8 mouse cellular contexts compared by ENCODE assay signal in genomic region chr7:42642152-42643115, GRCm38 (mm10). TPM values are rescaled to one million over a fixed set of nuclear protein-coding genes. Genes with fewer than 3 reads are reported as not detected.
DNase-seq lines count a peak whose midpoint lies in the region; ATAC-seq lines count a peak whose summit lies in the region.
"Not testable (repeated sequence)": the region's sequence is repeated elsewhere in the genome, so short reads cannot be mapped to it uniquely, and the experiment has no call there.

Gene Zfp976 (minus strand): TSS chr7:42642588.

- intact Hi-C loops in left cerebral cortex, postnatal 10 days (cut with DNase I) = not testable (repeated sequence)

- WGBS in embryonic facial prominence, embryonic 10.5 days = 2% methylated on average over 25 of the region's 25 CpGs
- 2% methylated on average over 25 of the region's 25 CpGs for WGBS in intestine, embryonic 15.5 days

- H3K4me2 ChIP-seq in intestine, embryonic 15.5 days (replicated peaks) = peak within 1 kb of the TSS; percentile 58

- H3K4me3 ChIP-seq in embryonic facial prominence, embryonic 10.5 days = peak within 1 kb of the TSS; percentile 57
- H3K4me3 ChIP-seq in intestine, embryonic 15.5 days (replicated peaks) = peak within 1 kb of the TSS; percentile 48
- peak within 1 kb of the TSS; percentile 91 for H3K4me3 ChIP-seq in megakaryocyte, embryonic 14.5 days (replicated peaks)

- peak within 1 kb of the TSS; percentile 42; the same call in 1 of the 2 replicates for H3K9ac ChIP-seq in intestine, embryonic 15.5 days

- not testable (repeated sequence) for H3K4me1 ChIP-seq in embryonic facial prominence, embryonic 10.5 days; intestine, embryonic 15.5 days (replicated peaks); megakaryocyte, embryonic 14.5 days

- peak; percentile 100 for ATAC-seq in intestine, embryonic 15.5 days

- H3K9me3 ChIP-seq in embryonic facial prominence, embryonic 10.5 days; intestine, embryonic 15.5 days; megakaryocyte, embryonic 14.5 days: not testable (repeated sequence)

- not testable (repeated sequence) for H3K27me3 ChIP-seq in embryonic facial prominence, embryonic 10.5 days (replicated peaks; ENCODE audit: low read depth, poor library complexity, severe bottlenecking); intestine, embryonic 15.5 days (replicated peaks); megakaryocyte, embryonic 14.5 days (replicated peaks)

- peak; percentile 82 for DNase-seq in adrenal gland, postnatal 10 days
- peak; percentile 74 for DNase-seq in embryonic facial prominence, embryonic 10.5 days (ENCODE audit: low spot score)
- DNase-seq in gonadal fat pad, adult 2 months (ENCODE audit: low read depth) = peak; percentile 49
- peak; percentile 36 to 62 for DNase-seq in left cerebral cortex, postnatal 10 days (ENCODE audit: extremely low spot score in 1 of 2, low spot score in 2 of 2)
- peak; percentile 47 for DNase-seq in right cerebral cortex, postnatal 14 days
- DNase-seq in urinary bladder, postnatal 36 days (ENCODE audit: low spot score in 2 of 2) = peak; percentile 48 to 71

- not testable (repeated sequence) for H3K36me3 ChIP-seq in embryonic facial prominence, embryonic 10.5 days (replicated peaks); intestine, embryonic 15.5 days; megakaryocyte, embryonic 14.5 days (replicated peaks; ENCODE audit: low read length)

- H3K27ac ChIP-seq in embryonic facial prominence, embryonic 10.5 days (replicated peaks) = 0 out of 2 replicates have a peak within 1 kb of the TSS, but pooled peaks have one; percentile 51
- not testable (repeated sequence) for H3K27ac ChIP-seq in intestine, embryonic 15.5 days

RNA-seq across cellular contexts. Expression of gene Zfp976, which starts in this region (rescaled TPM):
- total RNA-seq in adrenal gland, postnatal 10 days (2021) = 1 to 10 TPM; 2.8 to 4.7 TPM
- 3.3 and 3.9 TPM in 2 replicates for polyA plus RNA-seq in embryonic facial prominence, embryonic 10.5 days (2016; fragmentation: Nextera tagmentation; extraction: Ambion mirVana)
- 0.30 and 0.35 TPM in 2 replicates for polyA plus RNA-seq in gonadal fat pad, adult 2 months (2012; rRNA removed)
- 3.2 and 3.8 TPM in 2 replicates for polyA plus RNA-seq in intestine, embryonic 15.5 days (2015; fragmentation: Nextera tagmentation; extraction: Ambion mirVana)
- 1 to 10 TPM; 3.5 to 4.0 TPM for total RNA-seq in left cerebral cortex, postnatal 10 days (2021)
- polyA plus RNA-seq in megakaryocyte, embryonic 14.5 days (2012; ENCODE audit: insufficient read depth, low replicate concordance) = 0.32 TPM in 1 of 2 replicates, not detected in the other

Comparison
In these comparisons a context has a peak if more than half of its experiments do, and no peak if none do; other contexts are left out.
1. Peak in DNase-seq in gonadal fat pad, adult 2 months; RNA of the gene not detected or under 1 TPM.